Mouse (Mus musculus) frontal cortex, adult 2 months (tissue): ENCODE measurements around the gene Atp2c1. TPM values are rescaled to one million over a fixed set of nuclear protein-coding genes. Genes with fewer than 3 reads are reported as not detected.

Experiments used
- DNase-seq, 2 experiments: peaks; one replicate each; pipeline ENCODE4 v3.0.0; 2022; ENCODE audit warnings: low spot score in 1 of 2; ENCODE audit errors: extremely low spot score in 1 of 2
- polyA plus RNA-seq: library from polyadenylated mRNA; depleted of rRNA; stranded (reverse); fragments of >200 nt; gene quantifications from 2 replicates; pipeline ENCODE4 v1.2.3, GENCODE M21; 2012; rRNA removed

Atp2c1 gene
- polyA plus RNA-seq: 135 and 138 TPM in 2 replicates

DNA sequence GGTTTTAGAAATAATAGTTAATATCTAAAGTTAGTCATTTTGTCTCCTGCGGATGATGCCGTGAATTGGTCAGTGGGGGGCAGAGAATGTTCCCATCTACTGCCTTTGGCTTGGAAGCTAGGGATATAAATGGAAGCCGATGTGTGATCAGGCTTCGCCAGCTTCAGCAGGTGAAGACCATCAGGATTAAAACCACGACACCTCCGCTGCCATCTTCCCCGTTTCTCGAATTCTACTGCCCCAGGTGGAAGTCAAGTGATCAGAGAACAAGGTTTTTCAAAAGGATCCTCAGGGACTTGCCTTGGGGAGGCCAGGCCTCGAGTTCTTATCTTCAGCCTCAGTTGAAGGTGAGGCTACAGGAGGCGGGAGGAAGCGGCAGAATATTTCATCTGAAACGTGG lies at the start of gene Atp2c1:
Gene Atp2c1, minus strand, starts transcription at position 101 of the 400 bp plus-strand sequence.
- no peak for DNase-seq

DNA sequence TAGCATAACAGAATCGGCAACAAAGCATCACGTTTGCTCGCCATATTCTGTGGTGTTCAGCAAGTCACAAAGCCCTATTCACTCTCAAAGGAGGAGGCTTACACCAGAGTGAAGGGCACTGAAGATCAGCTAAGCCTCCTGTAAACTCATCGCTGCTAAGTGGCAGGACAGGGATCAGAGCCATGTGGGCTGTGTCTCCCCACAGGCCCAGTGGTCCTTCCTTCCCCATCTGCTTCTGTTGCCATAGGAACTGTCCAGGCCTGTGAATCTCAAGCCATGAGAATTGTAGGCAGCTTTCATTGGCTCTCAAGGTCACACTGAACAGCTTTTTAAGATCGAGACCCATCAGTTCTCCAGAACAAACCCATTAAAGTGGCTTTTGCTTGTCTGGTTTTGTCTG lies 30.3 kb upstream of the Atp2c1 start:
- DNase-seq: no peak

DNA sequence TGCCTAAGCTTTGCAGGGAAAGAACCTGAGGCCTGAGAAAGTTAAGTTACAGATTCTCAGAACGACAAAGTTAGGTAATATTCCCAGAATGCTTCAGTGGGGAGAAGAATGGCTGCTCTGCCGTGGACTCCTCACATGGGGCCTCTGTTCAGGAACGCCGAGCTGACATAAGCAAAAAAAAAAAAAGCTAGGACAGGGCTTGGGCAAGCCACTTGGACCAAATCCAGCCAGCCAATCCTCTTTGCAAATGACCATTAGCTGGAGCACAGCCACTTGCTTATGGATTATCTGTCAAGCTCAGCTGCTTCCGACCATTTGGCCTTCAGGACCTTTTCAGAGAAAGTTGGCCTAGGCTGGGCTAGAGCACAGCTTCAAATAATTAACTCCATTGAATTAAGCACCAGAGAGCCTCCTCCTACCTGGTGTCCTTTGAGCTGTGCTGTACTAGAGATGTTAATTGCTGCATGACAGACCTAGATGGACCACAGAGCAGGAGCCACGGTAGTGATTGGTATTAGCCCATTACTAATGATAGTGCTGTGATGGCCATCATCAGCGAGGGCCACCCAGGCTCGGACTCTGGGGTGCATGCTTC lies 29.1 kb upstream of the Atp2c1 start:
- no peak for DNase-seq

DNA sequence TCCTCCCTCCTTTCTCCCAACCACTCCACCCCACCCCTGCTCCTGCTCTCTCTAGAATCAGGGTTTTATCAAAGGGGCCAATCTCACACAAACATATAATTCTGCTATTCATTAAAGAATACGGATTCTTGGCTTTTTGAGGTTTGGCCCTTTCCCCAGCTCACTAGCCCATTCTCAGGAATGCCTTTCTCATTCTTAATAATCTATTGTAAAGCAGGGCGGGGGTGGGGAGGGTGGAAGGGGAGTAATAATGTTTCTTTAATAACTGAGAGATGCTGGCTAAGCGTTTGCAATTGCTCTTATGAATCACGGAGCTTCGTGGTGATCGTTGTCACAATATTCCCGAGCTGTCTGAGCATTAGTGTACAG lies 27.3 kb upstream of the Atp2c1 start:
- DNase-seq: no peak

DNA sequence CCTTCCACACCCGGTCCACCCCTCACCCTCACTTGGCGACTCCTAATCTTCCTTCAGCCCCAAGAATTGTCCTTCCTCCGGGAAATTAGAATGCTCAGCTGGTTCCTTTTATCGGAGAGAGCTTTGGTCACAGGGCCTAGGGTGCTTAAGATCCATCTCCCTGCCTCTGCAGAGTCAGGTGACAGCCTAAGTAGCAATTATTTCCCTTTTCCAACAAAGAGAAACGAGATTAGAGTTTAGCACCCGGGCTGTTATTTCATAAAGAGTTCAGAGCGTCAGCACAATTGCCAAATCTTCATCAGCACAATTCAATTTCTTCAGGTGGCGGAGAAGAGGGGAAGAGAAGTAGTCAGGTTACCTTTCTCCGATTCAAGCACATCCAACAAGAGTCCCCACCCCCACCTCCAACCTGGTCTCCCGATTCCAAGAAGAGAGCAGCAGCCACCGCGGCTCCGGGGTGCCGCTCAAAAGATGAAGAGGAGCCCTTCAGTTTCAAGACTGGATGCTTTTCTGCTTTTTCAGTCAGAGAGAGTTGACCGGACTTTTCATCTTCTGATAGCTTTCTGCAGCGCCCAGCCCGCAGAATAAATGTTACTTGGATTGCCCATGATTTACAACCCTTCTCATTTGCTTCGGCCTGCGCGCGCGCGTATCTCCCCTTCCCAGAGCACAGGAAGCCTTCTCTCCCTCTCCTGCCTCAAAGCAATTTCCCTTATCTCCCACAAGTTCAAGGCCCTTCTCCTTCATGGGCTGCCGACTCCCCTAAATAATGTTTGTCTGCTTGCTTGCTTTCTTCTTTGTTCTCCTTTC lies 26.7 kb upstream of the Atp2c1 start:
- DNase-seq: no peak

DNA sequence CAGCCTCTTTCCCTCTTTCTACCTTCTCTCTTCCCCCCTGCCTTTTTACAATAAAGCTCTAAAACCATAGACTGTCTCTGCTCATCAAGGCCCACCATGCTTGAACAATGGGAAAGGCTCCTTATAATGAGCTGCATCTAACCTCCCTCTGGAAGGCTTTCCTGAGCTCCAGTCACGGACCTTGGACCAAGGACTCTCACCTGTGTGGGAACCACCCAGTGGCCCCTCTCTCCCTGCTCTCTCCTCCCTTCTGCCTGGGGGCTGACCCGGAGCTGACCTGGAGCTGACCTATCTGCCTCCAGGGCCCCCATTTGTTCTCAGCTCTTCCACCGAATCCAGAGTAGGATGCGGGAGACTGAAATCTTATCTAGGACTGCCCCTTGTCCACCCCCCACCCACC lies 24.3 kb upstream of the Atp2c1 start:
- no peak for DNase-seq

DNA sequence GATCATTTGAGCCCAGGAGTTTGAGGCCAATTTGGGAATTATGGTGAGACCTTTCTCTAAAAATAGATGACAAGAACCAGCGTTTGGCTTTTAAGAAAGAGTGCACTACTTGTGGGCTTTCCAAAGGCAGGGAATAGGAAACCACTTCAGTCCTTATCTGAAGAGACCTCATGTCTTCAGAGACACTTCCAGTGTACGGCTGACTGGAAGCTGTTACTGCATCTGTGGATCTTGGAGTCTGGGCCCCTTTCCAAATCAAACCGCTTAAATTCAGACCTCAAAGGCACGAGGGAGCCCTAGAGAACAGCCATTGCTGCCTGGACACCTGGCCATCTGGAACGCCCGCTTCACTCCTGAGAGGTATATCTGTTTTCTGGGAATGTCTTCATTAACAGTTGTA lies 22.0 kb upstream of the Atp2c1 start:
- DNase-seq: no peak

DNA sequence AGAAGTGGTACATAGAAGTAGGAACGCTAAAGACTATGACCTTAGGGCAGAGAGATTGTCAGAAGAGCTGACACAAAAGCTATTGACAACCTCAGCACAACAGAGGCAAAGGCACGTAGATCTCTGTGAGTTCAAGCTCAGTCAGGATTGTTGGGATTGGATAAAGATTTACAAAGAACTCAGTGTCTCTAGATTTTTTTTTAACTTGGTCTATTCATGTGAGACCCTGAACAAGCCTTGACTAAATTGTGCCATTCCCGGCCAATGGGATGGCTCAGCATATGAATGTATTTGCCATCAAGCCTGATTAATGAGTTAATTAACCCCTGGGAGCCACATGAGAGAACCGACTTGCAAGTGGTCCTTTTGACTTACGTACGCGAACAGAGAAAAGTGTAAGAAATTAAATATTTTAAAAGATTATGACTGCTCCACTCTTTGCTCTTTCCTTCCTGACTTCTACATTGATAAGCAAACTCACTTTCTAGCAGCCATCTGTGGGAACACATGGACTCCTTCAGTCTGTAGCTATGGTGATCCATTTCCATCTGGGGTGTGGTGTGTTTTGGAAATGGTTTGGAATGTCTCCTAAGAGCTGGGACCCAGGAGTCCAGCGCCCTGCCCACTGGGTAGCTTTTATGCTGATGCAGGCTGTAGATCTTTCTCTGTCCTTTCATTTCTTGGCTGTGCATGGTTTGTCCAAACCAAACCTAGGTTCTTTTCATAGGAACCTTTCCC lies 17.1 kb upstream of the Atp2c1 start:
- no peak for DNase-seq

DNA sequence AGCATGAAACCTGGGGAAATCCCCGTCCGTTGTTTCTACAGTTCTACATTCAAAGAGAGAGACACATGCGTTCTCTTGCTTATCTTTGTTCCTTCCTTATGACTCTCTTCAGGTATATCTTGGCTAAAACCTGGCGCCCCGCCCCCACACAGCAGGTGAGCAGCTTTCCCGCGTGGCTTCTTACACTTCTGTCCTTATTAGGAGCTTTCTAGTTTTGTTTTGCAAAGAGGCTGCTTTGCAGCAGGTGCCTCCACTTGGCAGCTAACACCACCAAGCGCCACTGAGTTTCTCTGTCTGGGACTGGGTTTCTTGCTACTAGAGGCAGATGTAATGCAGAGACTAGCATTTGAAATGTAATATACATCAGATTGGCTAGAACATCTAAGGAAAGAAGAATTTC lies 10.4 kb upstream of the Atp2c1 start:
- DNase-seq: no peak

DNA sequence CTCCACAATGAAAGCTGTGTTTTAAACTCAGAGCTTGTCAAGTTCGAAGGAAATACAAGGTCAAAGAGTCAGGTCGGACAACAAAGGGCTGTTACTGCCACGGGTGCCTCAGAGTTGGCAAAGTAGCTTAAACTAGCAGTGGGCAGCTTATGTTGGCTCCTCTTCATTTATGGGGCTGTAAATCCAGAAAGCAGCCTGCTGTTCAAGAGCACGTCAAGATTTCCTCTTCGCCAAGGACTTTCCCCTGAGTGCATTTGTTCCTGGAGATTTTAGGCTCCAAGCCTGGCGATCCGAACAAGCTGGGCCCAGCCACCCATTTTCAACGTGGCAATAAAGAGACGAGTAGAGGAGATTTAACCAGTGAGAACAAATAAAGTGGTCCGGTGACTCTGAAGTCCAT lies 9.8 kb upstream of the Atp2c1 start:
- no peak for DNase-seq

DNA sequence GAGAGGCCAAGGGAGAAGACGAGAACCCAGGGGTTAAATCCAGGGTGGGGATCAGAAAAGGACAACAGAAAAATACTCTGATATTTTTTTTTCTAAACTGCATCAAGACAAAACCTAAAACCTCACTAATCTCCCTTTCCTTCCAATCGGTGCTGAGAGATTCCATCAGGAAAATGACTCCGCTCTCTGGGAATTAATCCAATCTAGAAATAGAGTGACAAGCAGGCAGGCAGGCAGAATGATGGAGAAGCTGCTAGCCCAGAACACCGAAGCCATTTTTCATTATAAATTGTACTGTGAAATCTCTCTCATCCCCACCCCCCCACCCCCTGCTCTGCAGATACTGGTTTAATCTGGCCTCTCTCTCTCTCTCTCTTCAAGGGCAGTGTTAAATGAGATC lies 1.8 kb downstream of the Atp2c1 start:
- DNase-seq: no peak

DNA sequence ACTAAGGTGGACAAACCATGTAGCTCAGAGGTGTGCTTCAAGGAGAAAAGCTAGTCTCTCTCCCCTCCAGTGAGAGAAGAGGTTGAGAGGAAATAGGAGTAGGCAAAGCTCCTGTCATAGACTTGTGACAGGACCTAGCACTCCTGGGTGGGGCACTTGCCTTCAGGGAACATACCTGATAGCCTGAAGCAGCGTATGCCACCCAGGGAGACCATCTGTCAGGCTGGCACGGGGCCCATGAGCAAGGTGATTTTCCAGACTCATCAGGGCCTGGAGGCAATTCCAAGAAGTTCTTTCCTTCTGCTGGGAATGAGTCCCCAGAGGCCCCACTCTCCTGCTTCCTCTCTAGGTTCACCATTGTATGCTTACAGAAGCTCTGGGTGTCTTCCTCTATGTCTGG lies 4.1 kb downstream of the Atp2c1 start:
- no peak for DNase-seq

DNA sequence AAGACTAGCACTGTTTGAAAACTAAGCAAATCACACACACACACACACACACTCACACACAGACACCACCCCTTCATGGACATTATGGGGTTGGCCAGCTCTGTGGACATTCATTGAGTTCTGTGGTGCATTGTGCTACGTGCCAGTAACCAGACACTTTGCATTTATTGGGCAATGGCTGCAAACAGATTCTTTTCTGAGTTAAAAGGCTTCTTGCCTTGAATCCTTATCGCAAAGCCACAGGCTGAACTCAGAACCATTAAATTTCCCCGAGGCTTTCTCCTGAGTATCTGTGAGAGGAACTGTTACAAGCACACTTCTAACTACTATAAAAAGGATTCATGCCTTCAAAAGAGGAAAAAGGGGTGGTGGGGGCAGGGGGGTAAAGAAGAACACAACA lies 5.1 kb downstream of the Atp2c1 start:
- no peak for DNase-seq

DNA sequence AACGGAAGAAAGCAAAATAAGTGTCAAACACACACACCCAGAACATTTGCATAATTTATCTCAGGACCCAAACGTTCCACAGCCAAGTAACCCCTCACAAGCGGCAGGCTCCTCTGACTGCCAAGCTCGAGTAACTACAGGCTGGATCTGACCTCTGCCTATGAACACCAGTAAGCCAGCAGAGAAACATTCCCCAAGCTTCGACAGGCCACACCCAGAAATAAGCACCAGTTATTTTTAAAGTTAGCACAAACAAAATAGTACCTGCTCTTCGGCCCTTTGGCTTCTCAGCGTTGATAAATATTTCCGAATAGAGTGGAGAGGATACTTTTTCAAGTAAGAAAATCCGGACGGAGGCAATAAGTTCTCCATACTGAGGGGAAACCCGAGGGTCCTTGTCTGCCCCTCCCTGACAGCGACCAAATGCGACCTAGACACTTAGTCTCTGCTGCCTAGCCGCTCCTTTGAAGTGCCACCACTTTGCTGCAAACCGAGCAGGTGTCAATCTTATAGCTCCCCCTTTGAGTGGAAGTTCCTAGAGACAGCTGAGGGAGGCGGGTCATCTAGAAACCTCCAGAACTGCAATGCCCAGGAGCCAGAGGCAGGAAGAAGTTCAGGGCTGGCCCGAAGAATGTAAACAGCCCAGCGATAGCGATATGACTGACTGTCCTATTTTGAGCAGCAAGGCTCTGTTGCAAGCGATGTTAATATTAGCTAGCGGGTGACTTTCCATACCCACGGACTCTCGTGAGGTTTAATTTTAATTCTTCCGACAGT lies 6.2 kb downstream of the Atp2c1 start:
- DNase-seq: no peak

DNA sequence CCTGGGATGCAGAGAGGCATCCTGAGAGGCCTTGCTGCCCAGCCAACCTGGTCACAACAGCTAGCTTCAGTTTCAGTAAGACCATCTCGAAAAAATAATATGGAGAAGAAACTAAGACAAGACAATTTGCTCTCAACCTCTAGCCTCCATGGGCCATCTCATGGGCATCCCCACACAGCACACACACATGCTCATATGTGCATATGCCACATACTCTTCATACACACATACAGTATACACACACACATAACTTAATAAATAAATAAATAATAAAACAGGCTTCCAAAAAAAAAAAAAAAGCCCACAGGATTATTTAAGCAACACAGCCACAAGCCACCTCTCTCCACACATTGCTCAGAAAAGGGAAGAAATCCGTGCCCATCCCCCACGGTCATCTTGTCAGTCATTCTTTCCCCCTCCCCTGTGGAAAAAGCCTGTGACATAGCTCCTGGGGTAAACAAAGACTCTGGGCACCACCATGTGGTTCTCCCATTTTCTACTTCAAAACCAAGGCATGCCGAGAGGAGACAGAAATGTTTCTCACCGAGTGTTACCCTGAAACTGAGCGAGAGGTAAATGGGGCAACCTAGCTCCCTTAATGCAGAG lies 7.7 kb downstream of the Atp2c1 start:
- DNase-seq: peak in 1 of 2 experiments; percentile 34

DNA sequence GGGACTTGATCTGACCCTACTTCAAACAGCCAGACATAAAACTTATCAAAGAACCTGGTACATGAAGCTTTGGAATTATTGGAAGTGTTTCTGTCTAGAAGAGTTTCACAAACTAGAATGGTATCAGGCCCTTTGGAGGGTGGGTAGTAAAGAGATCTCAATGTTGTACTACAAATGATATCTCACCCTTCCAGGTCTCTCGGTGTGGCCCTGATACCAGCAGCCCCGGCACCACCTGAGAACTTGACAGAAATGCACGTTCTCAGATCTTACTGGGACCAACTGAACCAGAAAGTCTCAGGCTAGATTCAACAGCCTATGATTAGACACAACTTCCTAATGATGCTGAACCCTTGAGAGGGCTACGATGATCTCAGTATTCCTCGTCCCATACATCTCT lies 23.4 kb downstream of the Atp2c1 start:
- no peak for DNase-seq

DNA sequence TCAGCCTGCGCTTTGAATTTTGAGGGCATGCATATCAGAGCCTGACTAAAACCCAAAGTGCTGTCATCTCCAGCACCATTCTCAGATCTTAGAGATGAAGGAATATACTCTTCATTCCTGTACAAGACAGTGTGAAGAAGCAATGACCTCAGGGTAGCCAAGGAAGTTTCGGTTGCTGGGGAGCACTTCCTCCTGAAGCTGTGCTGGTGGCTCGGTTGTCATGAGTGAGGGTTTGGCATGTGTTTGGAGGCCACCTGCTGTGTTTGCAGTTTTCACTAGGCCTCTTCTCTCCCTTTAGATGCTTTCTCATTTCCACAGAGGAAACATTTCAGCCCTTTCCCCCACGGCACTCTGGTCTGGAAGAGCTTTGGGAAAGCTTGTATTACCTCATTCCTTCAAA lies 24.7 kb downstream of the Atp2c1 start:
- no peak for DNase-seq

DNA sequence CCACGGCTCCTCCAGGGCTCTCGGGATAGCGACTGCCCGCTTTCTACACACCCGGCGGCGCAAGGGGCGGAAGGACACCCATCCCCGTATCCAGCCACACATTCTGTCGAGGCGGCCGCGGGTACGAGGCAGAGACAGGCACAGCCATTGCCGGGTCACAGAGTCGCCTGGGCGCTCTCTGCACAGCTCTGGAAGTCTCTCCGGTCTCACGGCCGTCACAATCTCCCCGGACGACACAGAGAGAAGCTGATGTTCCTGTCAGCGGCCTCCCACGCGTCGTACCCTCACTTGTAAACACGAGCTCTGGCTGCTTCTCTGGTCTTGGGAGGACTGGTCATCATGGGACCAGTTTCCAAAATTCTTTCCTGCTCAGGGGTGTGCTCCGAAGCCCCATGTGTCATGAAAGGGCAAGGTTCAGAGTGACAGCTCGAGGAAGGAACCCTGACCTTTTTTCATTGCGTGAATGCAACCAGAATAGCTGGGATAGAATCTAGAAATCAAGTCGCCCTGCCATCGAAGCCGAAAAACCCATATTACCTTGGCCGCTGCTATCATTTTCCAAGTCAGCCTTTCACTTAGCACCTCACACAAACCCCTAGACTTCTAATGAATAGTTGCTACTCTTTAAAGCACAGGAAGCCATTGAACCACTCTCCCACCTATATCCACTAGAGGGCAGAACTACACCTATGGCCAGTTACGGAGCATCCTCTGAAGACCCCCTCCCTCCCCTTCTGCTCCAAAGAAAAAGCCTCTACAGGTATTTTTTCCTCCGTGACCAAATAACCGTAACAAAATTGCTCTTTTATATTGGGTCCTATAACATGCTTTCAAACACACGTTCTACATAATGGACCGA lies 31.6 kb downstream of the Atp2c1 start:
- DNase-seq: peak; percentile 69 to 89

DNA sequence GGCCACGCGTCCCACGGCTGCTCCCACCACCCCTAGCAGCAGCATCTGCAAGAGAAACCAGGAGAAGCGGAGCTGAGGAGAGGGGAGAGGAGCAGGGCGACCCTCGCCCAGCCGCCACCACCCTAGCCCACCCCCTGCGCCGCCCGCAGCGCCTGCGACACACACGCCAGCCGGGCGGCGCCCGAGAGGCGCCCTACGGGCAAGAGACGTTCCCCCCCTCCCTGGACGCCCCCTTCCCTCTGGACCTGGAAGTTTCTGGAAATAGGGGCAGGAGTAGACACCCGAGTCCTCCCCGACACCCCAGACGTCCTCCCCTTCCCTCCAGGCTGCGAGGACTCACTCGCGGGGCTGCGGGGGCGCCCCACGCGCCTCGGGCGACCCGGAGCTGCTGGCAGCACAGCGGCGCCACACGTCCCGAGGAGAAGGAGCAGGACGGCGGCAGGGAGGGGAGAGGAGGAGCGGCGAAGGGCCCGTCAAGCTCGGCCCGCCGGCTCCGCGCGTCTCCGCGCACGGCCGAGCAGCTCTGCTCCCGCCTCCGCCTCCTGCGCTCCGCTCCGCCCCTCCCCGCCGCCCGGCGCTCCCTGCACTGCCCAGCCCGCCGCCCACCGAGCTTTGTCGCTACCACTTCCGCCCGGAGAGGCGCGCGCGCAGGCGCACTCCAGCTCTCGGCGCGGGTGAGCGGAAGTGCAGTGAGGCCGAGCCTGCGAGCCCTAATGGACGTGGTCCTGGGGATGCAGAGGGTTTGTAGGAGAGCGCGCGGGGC lies 32.4 kb downstream of the Atp2c1 start:
- DNase-seq: peak; percentile 91 to 97
